Mouse (Mus musculus): ENCODE data around the gene Rab6a.

Rab6a gene

DNA sequence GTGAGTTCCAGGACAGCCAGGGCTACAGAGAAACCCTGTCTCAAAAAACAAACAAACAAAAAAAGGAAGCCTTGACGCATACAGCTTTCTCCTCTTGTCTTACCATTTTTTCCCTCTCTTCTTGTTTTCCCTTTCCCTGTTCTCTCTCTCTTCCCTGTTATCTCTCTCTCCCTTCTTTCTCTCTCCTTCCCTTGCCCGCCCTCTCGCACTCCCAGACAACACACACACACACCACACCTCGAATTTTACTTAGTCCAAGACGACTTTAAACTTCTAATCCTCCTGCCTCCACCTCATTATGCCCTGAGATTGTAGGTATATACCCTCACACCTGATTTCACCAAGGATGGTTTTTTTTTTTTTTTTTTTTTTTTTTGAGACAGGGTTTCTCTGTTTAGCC, 76.9 kb downstream of the Rab6a start:
- peak; percentile 35 for DNase-seq

DNA sequence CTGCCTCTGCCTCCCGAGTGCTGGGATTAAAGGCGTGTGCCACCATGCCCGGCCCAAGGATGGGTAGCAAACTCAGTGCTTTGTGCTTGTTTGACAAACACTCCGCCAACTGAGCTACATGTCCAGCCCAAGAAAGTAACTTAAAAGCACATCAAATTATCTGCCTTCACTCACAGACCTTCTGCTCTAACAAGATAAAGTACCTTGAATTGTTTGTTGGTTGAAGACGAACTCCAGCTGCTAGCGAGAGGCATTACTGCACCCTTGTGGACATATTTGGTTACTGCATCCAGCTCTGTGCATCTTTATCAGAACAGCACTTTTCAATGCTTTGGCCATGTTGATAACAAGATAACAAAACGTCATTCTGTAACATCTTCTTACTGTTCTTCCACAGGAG, 77.3 kb downstream of the Rab6a start:
- peak; percentile 65 for DNase-seq

DNA sequence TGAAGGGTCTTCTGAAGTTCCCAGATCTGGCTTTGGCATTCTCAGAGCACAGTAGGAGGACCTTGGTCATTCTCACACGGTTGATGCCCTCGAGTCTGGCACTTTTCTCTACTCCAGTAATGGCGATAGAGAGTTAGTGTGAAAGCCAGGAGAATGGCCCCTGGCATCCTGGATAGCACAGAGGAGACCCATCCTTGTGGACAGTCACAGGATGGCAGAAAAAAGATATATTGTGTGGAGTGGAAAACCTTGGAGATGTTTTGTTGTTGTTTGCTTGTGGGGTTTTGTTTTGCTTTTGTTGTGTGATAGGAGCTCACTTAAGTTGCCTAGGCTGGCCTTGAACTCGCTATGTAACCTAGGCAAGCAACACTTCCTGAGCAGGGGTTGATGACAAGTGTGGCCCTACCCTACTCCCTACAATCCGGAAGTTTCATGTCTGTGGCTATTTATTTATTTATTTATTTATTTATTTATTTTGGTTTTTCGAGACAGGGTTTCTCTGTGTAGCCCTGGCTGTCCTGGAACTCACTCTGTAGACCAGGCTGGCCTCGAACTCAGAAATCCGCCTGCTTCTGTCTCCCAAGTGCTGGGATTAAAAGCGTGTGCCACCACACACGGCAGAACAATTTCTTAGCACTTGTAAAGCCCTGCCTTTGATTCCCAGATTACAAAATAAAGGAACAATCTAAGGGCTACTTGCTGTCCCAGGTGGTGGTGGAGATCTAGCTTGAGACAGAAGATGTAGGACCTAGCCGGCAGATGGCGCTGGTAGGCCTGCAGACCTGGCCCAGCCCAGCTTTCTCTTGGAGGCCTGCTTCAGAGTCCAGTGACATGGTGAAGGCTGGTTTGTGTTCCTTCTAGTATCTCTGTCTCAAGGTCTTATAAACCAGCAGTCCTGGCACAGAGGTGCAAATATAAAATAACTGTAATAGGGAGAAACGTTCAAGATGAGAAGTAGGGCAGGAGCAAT, 78.1 kb downstream of the Rab6a start:
- peak; percentile 93 for DNase-seq

DNA sequence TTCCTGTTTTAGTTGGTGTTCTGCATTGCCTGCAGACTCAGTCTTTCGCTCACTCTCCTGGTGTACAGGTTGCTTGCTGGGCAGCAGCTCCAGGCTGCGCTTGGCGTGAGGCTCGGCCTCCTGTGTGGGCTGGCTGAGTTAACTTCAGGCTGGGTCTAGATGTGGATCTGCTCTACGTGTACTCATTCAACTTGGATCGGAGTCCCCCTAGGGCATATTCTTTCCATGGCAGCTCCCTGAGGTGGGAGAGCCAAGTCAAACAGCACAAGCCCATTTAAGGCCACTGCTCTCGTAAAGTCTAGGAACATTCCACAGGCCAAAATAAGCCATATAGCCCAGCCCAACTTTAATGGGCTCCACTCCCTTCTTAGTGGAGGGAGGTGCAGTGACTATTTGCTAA, 81.3 kb downstream of the Rab6a start:
- peak; percentile 88 for DNase-seq
